Mouse (Mus musculus): ENCODE results near the gene Gm28230.

Gm28230 gene

GRCm38 (mm10) chr2:74703720-74704392 lies 22.7 kb upstream of the Gm28230 start:
- 5% methylated on average over 26 of the region's 26 CpGs for WGBS

- WGBS: 2% methylated on average over 52 of the region's 52 CpGs
Observed at GRCm38 (mm10) chr2:74704393-74704998, 22.0 kb upstream of the Gm28230 start, which contains the start of gene Hoxd8. Gene Hoxd8 (plus strand): TSS chr2:74704615.

- WGBS: 1% methylated on average over 65 of the region's 66 CpGs
Observed at GRCm38 (mm10) chr2:74704999-74705466, 21.5 kb upstream of the Gm28230 start.

- 1% methylated on average over 68 of the region's 85 CpGs for WGBS
Observed at GRCm38 (mm10) chr2:74705467-74706089, 20.9 kb upstream of the Gm28230 start.

GRCm38 (mm10) chr2:74706393-74706960 lies 20.1 kb upstream of the Gm28230 start:
- 4% methylated on average over 13 of the region's 13 CpGs for WGBS

- WGBS: 15% methylated on average over 7 of the region's 7 CpGs
Observed at GRCm38 (mm10) chr2:74707599-74707998, 18.9 kb upstream of the Gm28230 start.

- 14% methylated on average over 4 of the region's 4 CpGs for WGBS
Observed at GRCm38 (mm10) chr2:74708676-74709075, 17.9 kb upstream of the Gm28230 start.

GRCm38 (mm10) chr2:74709465-74710419 lies 16.8 kb upstream of the Gm28230 start:
- WGBS: 7% methylated on average over 5 of the region's 5 CpGs

GRCm38 (mm10) chr2:74710929-74711543 lies 15.5 kb upstream of the Gm28230 start:
- WGBS: 3% methylated on average over 16 of the region's 16 CpGs

- WGBS: 3% methylated on average over 65 of the region's 65 CpGs
Observed at GRCm38 (mm10) chr2:74711721-74712621, 14.6 kb upstream of the Gm28230 start, which contains the start of the genes Hoxd3 and Hoxd4. Gene Hoxd3 (plus strand): TSS chr2:74711927. Gene Hoxd4 (plus strand): TSS chr2:74711929.

- 7% methylated on average over 19 of the region's 19 CpGs for WGBS
Observed at GRCm38 (mm10) chr2:74713239-74714150, 13.0 kb upstream of the Gm28230 start.

GRCm38 (mm10) chr2:74714156-74714789 lies 12.3 kb upstream of the Gm28230 start:
- WGBS: 7% methylated on average over 18 of the region's 18 CpGs

GRCm38 (mm10) chr2:74714881-74715280 lies 11.6 kb upstream of the Gm28230 start:
- WGBS: 2% methylated on average over 14 of the region's 14 CpGs

- WGBS: 5% methylated on average over 26 of the region's 26 CpGs
Observed at GRCm38 (mm10) chr2:74715504-74716241, 10.9 kb upstream of the Gm28230 start.

GRCm38 (mm10) chr2:74720384-74720783 lies 6.1 kb upstream of the Gm28230 start:
- 16% methylated on average over 2 of the region's 2 CpGs for WGBS

GRCm38 (mm10) chr2:74720955-74721491 lies 5.5 kb upstream of the Gm28230 start:
- 14% methylated on average over 5 of the region's 5 CpGs for WGBS

GRCm38 (mm10) chr2:74721882-74722281 lies 4.6 kb upstream of the Gm28230 start:
- WGBS: 10% methylated on average over 6 of the region's 6 CpGs

Measured in cerebral cortex, adult 2 months (tissue).